Mouse (Mus musculus): ENCODE measurements at regions not wholly inside any gene's neighbourhood (a gene's known extent, or its start where the extent isn't known, plus 50 kb on each side); places are given as distances from the start of the nearest gene placed in this dataset.

- no peak for TF ChIP-seq CTCF (IDR thresholded peaks at IDR 0.05; ENCODE audit: low read depth)
- no peak for TF ChIP-seq EP300 (IDR thresholded peaks at IDR 0.05; ENCODE audit: low read depth)
Measured at GRCm38 (mm10) chr2:117036197-117036872, 84.8 kb upstream of the Spred1 start.
